Mouse (Mus musculus): Measurements from ENCODE around the gene Olfr368. TPM values are rescaled to one million over a fixed set of nuclear protein-coding genes. Genes with fewer than 3 reads are reported as not detected.
A peak's percentile ranks its signal among the peaks of the same experiment; 100 is the strongest.

The Olfr368 gene
- polyA plus RNA-seq, 1 experiment, result not detected

- TF ChIP-seq POLR2A (IDR thresholded peaks at IDR 0.05; ENCODE audit: extremely low read depth, insufficient read depth, low read length) (no peak), CTCF (IDR thresholded peaks at IDR 0.05; ENCODE audit: extremely low read depth, insufficient read depth, low read length) (peak; percentile 49)
- Histone ChIP-seq H3K4me1 (ENCODE audit: control insufficient read depth, insufficient read depth, low read length) (no peaks in the 10 kb centered on the region; the same call in 1 of the 2 replicates), H3K27ac (ENCODE audit: insufficient read depth, low read length) (no peak overlapping the region), H3K4me3 (ENCODE audit: insufficient read depth, low read length) (no peak overlapping the region)
Measured at GRCm38 (mm10) chr2:37380189-37380588, 53.9 kb downstream of the Olfr368 start.

Other genes with a start within 250 kb of the Olfr368 start
- not detected in 2 replicates for gene Olfr361, start 237.2 kb upstream of the Olfr368 start, polyA plus RNA-seq (2012; rRNA removed)
- gene Olfr362, start 208.6 kb upstream of the Olfr368 start, polyA plus RNA-seq (2012; rRNA removed), result not detected in 2 replicates
- gene Olfr364-ps1, start 187.2 kb upstream of the Olfr368 start, polyA plus RNA-seq (2012; rRNA removed), result not detected in 2 replicates
- gene Olfr365, start 138.3 kb upstream of the Olfr368 start, polyA plus RNA-seq (2012; rRNA removed), result not detected in 2 replicates
- not detected in 2 replicates for gene Olfr366, start 114.9 kb upstream of the Olfr368 start, polyA plus RNA-seq (2012; rRNA removed)
- 21.5 and 22.1 TPM in 2 replicates for gene Pdcl, start 32.8 kb downstream of the Olfr368 start, polyA plus RNA-seq (2012; rRNA removed)
- gene Rc3h2, start 96.4 kb downstream of the Olfr368 start, polyA plus RNA-seq (2012; rRNA removed), result 25.2 and 25.5 TPM in 2 replicates
- gene Zbtb26, start 116.6 kb downstream of the Olfr368 start, polyA plus RNA-seq (2012; rRNA removed), result 5.7 and 5.8 TPM in 2 replicates
- gene Zbtb6, start 116.7 kb downstream of the Olfr368 start, polyA plus RNA-seq (2012; rRNA removed), result 7.2 and 7.7 TPM in 2 replicates
- 41.7 and 42.6 TPM in 2 replicates for gene Rabgap1, start 116.8 kb downstream of the Olfr368 start, polyA plus RNA-seq (2012; rRNA removed)
- gene Gpr21, start 189.8 kb downstream of the Olfr368 start, polyA plus RNA-seq (2012; rRNA removed), result 1.8 and 2.8 TPM in 2 replicates